Mouse (Mus musculus) brain, embryonic 14.5 days (tissue): ENCODE results near the gene Unc79.

Experiments
- CTCF ChIP-seq: fragments of 200-500 bp; IDR thresholded peaks from 2 replicates; pipeline ENCODE4 v1.5.1; 2012; ENCODE audit warnings: inconsistent platforms, mild to moderate bottlenecking, moderate library complexity, borderline replicate concordance; ENCODE audit not compliant: insufficient read depth, insufficient read length; ENCODE audit errors: extremely low read depth
- POLR2A ChIP-seq: fragments of 200-500 bp; IDR thresholded peaks from 2 replicates; pipeline ENCODE4 v1.6.1; 2012; ENCODE audit warnings: mild to moderate bottlenecking, inconsistent platforms, borderline replicate concordance; ENCODE audit not compliant: poor library complexity, insufficient read depth, insufficient read length, severe bottlenecking; ENCODE audit errors: extremely low read depth

GRCm38 (mm10) chr12:103044422-103044821 lies 95.8 kb downstream of the Unc79 start:
- TF ChIP-seq CTCF, result no peak
- TF ChIP-seq POLR2A, result no peak
